Mouse (Mus musculus) thymus, adult 2 months (tissue): Measurements from ENCODE around the gene Bmf. TPM values are rescaled to one million over a fixed set of nuclear protein-coding genes. Genes with fewer than 3 reads are reported as not detected.
"Not testable (repeated sequence)": the region's sequence is repeated elsewhere in the genome, so short reads cannot be mapped to it uniquely, and the experiment has no call there.

Experiments used
- DNase-seq: peaks from one replicate; pipeline ENCODE4 v3.0.0; 2021
- H3K27ac ChIP-seq: fragments of 200-500 bp; 2 replicates; pipeline ENCODE4 v1.5.1; 2012; ENCODE audit warnings: low read length, control low read depth; ENCODE audit not compliant: control insufficient read depth, insufficient read depth
- H3K27me3 ChIP-seq: fragments of 200-500 bp; 2 replicates; pipeline ENCODE4 v1.6.1; 2012; ENCODE audit warnings: mild to moderate bottlenecking, low read length, moderate library complexity, mixed read lengths; ENCODE audit not compliant: control insufficient read depth, insufficient read depth
- H3K36me3 ChIP-seq: fragments of 200-500 bp; 2 replicates; pipeline ENCODE4 v1.6.1; 2012; ENCODE audit warnings: mild to moderate bottlenecking, low read length, moderate library complexity; ENCODE audit not compliant: control insufficient read depth, insufficient read depth
- H3K4me1 ChIP-seq: fragments of 200-500 bp; replicated peaks from 2 replicates; pipeline ENCODE4 v1.6.1; 2012; ENCODE audit warnings: low read length; ENCODE audit not compliant: control insufficient read depth, insufficient read depth
- H3K4me3 ChIP-seq: fragments of 200-500 bp; 2 replicates; pipeline ENCODE4 v1.5.1; 2012; ENCODE audit warnings: mild to moderate bottlenecking, low read length, control low read depth, moderate library complexity; ENCODE audit not compliant: control insufficient read depth, insufficient read depth
- CTCF ChIP-seq: fragments of 200-500 bp; IDR thresholded peaks from 2 replicates; pipeline ENCODE4 v1.5.1; 2012; ENCODE audit warnings: mild to moderate bottlenecking, control low read depth, low read length, moderate library complexity, borderline replicate concordance; ENCODE audit not compliant: control insufficient read depth, poor library complexity, insufficient read depth; ENCODE audit errors: extremely low read depth
- POLR2A ChIP-seq: fragments of 200-500 bp; IDR thresholded peaks from 2 replicates; pipeline ENCODE4 v1.6.1; 2012; ENCODE audit warnings: mild to moderate bottlenecking, low read length, control low read depth, moderate library complexity; ENCODE audit not compliant: control insufficient read depth, poor library complexity, insufficient read depth; ENCODE audit errors: extremely low read depth
- WGBS: fragments of 180-500 bp; shearing (Covaris S2); methylation state at CpG from one replicate; pipeline ENCODE4 v1.1.7; 2018; 5-methylcytosine and 5-hydroxymethylcytosine counted together
- polyA plus RNA-seq: library from polyadenylated mRNA; depleted of rRNA; stranded (reverse); fragments of >200 nt; gene quantifications from 2 replicates; pipeline ENCODE4 v1.2.3, GENCODE M21; 2012

The Bmf gene
- polyA plus RNA-seq, 1 experiment = 67.3 TPM

DNA sequence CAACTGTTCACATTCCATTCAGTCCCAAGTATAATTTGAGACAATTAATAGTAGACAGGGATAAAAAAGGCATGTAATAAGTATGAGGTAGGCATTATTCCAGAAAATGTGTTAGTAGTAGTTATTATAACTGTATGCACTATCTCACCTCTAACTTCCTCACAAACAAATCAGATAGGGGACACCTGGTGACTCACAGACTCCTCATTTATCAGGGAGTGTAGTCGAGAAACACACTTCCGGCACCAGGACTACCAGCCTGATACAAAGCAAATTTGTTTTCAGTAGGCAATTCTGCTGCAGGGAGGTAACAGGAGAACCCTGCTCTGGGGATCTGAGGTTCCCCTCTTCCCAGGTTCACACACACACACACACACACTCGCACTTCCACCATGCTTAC, 23.6 kb upstream of the Bmf start:
- no peak for DNase-seq
- TF ChIP-seq POLR2A (no peak), CTCF (no peak)
- no peaks in the 10 kb centered on the region for H3K36me3 ChIP-seq
- no peaks in the 10 kb centered on the region for H3K27me3 ChIP-seq
- WGBS = 76% methylated on average over 3 of the region's 3 CpGs
- no peaks in the 10 kb centered on the region for H3K4me1 ChIP-seq
- no peak overlapping the region for H3K4me3 ChIP-seq
- H3K27ac ChIP-seq = no peak overlapping the region

DNA sequence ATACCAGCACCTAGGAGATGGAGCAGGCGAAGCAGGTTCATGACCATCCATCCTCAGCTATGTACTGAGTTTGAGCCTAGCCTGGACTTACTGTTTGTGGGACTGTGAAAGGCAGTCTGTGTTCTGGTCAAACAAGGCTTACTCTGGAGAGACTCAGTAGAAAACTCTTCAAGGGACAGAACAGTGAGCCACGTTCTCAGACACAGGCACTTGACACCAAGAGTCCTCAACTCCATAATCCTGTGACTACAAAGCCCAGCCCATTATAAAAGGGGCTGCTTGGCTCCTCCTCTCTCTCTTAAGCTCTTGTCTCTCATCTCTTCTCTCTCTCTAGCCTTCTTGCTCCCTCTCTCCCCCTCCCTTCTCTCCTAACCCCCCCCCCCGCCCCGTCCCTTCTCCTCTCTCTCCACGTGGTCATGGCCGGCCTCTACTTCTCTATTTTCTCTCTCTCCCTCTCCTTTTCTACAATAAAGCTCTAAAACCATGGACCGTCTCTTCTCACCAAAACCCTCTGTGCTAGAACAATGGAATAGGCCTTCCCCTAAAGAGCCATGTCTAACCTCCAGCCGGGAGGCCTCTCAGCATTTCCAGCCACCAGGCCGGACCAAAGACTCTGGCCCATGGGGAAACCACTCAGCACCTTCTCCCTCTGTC, 22.8 kb upstream of the Bmf start:
- Histone ChIP-seq H3K4me3 (no peak overlapping the region), H3K36me3 (no peaks in the 10 kb centered on the region), H3K27me3 (no peaks in the 10 kb centered on the region), H3K4me1 (no peaks in the 10 kb centered on the region), H3K27ac (no peak overlapping the region)
- no peak for TF ChIP-seq CTCF
- no peak for TF ChIP-seq POLR2A
- 78% methylated on average over 9 of the region's 9 CpGs for WGBS
- no peak for DNase-seq

DNA sequence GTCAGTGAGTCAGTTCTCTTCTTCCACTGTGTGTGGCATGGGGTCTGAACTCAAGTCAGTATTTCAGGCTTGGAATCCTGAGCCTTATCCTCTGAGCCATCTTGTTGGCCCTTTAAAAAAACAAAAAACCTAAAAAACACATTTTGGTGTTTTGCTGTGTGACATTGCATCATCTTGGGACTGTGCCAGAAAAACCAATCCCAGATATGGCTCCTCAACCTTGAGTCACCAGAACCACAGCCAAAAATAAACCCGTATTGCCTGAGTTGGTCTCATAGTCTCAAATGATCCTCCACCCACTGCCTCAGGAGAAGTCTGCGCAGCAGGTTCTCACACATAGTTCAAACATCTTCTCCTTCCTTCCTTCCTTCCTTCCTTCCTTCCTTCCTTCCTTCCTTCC, 21.5 kb upstream of the Bmf start:
- 83% methylated on average over 2 of the region's 2 CpGs for WGBS
- no peak for DNase-seq

DNA sequence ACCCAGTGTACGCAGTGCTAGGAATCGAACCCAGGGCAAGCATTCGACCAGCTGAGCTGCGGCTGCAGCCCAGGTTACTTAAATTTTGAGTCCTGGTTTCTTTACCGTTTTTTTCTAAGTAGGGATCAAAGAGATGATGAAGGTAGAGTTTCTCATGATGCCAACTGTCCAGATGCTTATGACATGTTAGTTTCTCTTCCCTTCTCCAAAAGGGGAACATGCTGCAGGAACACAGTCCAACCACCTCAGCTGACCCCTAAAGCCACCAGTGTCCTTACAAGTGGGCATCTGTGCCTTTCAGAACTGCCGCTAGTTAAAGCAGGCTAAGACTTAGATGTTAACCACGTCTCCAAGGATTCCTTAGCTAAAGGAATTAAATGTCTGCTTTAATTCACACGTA, 17.7 kb upstream of the Bmf start:
- Histone ChIP-seq H3K4me1 (0 out of 2 replicates have a peak, but pooled peaks cover 2% of the 10 kb centered on the region), H3K36me3 (no peaks in the 10 kb centered on the region), H3K4me3 (no peak overlapping the region), H3K27me3 (no peaks in the 10 kb centered on the region), H3K27ac (no peak overlapping the region)
- no peak for DNase-seq
- no peak for TF ChIP-seq POLR2A
- no peak for TF ChIP-seq CTCF
- 79% methylated on average over 8 of the region's 8 CpGs for WGBS

More for the DNA sequence above, 21.5 kb upstream of the Bmf start:
- no peak overlapping the region for H3K27ac ChIP-seq
- no peaks in the 10 kb centered on the region for H3K36me3 ChIP-seq
- no peak overlapping the region for H3K4me3 ChIP-seq
- TF ChIP-seq POLR2A = no peak
- TF ChIP-seq CTCF = no peak
- 0 out of 2 replicates have a peak, but pooled peaks cover 2% of the 10 kb centered on the region for H3K4me1 ChIP-seq
- H3K27me3 ChIP-seq = no peaks in the 10 kb centered on the region

DNA sequence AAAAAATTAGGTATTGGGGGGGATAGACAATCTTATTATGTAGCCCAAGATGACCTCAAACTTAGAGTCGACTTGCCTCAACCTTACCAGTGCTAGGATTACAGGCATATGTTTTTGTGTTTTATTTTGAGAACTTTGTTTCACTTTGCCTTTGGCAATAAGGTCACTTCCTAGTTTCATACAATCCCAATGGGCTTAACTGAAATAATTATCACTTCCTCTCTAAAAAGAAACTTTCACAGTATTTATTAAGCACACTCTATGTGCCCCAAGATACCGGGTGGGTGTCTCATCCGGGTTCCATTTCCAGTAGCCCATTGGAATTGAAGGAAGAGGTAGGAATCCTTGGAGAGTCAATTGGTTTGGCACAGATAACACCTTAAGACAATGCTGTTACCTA, 12.9 kb upstream of the Bmf start:
- H3K4me3 ChIP-seq = no peak overlapping the region
- 0 out of 2 replicates have a peak, but pooled peaks cover 2% of the 10 kb centered on the region for H3K4me1 ChIP-seq
- H3K27ac ChIP-seq = no peak overlapping the region
- peaks cover 4% of the 10 kb centered on the region; the same call in 1 of the 2 replicates for H3K36me3 ChIP-seq
- no peak for DNase-seq
- TF ChIP-seq CTCF (no peak), POLR2A (no peak)
- H3K27me3 ChIP-seq = no peaks in the 10 kb centered on the region
- 65% methylated on average over 3 of the region's 3 CpGs for WGBS

DNA sequence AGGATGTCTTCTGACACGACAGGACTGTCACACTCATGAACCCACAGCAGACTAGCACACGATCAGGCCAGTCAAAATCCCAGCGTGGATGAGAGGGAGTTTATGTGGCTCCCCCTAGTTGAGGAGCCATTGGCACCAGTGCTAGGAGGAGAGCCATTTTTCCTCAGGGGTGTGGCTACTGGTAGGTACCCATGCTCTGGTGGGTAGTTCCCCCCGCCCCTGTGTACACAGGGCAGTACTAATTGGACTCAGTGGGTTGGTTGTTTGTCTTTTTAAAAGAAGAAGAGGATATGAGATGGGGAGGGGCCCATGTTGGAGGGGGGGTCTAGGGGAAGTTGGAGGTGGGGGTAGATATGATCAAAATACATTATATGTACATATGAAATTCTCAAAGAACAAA, 12.5 kb upstream of the Bmf start:
- 0 out of 2 replicates have a peak, but pooled peaks cover under 1% of the 10 kb centered on the region for H3K4me1 ChIP-seq
- 94% methylated on average over 4 of the region's 4 CpGs for WGBS
- H3K36me3 ChIP-seq = peaks cover 4% of the 10 kb centered on the region; the same call in 1 of the 2 replicates
- no peak for DNase-seq
- H3K27me3 ChIP-seq = no peaks in the 10 kb centered on the region
- no peak overlapping the region for H3K27ac ChIP-seq
- no peak for TF ChIP-seq CTCF
- TF ChIP-seq POLR2A = no peak
- H3K4me3 ChIP-seq = no peak overlapping the region

DNA sequence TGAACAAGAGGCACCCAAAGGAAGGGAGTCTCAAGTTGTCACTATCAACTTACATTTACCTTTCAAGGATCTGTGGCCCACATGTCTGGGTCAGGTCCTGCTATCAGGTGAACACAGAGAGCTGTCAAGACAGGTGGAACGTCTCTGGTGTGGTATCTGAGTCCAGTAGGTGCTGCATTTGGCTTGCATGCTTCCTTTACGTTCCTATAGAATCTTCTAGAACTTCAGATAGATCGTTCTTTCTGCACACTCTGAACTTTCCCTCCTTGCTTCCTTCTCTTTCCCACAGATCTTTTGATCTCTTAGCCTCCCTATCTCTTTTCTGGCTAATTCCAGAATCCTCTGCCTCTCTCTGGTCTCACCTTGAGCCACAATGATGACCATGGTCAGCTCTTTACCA, 8.9 kb upstream of the Bmf start:
- Histone ChIP-seq H3K27ac (no peak overlapping the region), H3K4me1 (peaks cover 3% of the 10 kb centered on the region), H3K36me3 (peaks cover 4% of the 10 kb centered on the region; the same call in 1 of the 2 replicates), H3K27me3 (no peaks in the 10 kb centered on the region), H3K4me3 (no peak overlapping the region)
- TF ChIP-seq CTCF (no peak), POLR2A (no peak)
- no peak for DNase-seq
- 92% methylated on average over 3 of the region's 3 CpGs for WGBS

DNA sequence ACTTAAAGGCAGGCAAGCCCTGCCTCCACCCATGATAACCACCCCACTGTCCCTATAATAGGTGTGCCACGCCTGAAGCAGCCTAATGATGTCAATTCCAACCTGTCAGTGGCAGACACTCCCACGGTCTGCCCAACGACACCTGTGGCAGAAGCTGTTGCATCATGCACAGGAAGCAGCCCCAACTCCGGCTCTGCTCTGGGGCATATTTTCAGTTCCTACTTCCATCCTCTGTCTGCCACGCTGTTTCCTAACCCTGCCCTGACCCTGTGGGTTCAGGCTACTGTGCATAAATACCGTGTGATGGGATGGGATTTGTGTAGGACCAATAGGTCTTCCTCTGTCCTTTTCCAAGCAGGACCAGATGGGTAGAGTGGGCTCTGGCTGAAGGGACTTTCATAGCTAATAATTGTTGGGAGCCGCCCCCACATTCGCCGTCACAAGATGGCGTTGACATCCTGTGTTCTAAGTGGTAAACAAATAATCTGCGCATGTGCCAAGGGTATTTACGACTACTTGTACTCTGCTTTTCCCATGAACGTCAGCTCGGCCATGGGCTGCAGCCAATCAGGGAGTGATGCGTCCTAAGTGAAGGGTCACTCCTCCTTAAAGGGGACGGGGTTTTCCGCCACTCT, 5.0 kb upstream of the Bmf start:
- peak overlapping the region; percentile 27; the same call in 1 of the 2 replicates for H3K4me3 ChIP-seq
- H3K4me1 ChIP-seq, H3K36me3 ChIP-seq, H3K27me3 ChIP-seq: not testable (repeated sequence)
- DNase-seq = peak; percentile 67
- 43% methylated on average over 17 of the region's 17 CpGs for WGBS
- H3K27ac ChIP-seq = peak overlapping the region; percentile 90
